Mouse (Mus musculus): ENCODE data around the gene Sectm1a.
"Not testable (repeated sequence)": the region's sequence is repeated elsewhere in the genome, so short reads cannot be mapped to it uniquely, and the experiment has no call there.

The Sectm1a gene

GRCm38 (mm10) chr11:121089756-121090546 lies 8.9 kb upstream of the Sectm1a start:
- no peak for DNase-seq (ENCODE audit: low read depth)

GRCm38 (mm10) chr11:121088997-121089396 lies 8.0 kb upstream of the Sectm1a start:
- DNase-seq (ENCODE audit: low read depth) = no peak

DNA sequence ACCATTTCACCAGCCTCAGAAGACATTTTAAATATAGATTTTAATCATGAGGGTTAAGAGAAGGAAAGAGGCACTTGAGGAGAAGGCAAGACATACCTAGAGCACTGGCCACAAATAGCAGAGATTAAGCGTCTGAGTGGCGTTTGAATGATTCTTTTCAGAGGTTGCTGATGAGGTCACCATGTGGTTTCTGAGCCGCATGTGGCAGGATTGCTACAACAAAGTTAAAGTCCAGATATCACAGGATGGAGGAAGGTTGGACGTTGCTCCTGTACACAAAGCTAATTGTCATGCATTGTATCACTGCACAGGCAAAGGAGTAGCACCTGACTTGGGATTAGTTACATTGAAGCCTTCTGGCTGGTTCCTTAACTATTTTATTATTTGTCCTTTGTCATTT lies 5.3 kb upstream of the Sectm1a start:
- no peak for DNase-seq (ENCODE audit: low read depth)

- DNase-seq (ENCODE audit: low read depth) = no peak
These were observed 4.2 kb upstream of the Sectm1a start for GRCm38 (mm10) chr11:121085181-121085580.

DNA sequence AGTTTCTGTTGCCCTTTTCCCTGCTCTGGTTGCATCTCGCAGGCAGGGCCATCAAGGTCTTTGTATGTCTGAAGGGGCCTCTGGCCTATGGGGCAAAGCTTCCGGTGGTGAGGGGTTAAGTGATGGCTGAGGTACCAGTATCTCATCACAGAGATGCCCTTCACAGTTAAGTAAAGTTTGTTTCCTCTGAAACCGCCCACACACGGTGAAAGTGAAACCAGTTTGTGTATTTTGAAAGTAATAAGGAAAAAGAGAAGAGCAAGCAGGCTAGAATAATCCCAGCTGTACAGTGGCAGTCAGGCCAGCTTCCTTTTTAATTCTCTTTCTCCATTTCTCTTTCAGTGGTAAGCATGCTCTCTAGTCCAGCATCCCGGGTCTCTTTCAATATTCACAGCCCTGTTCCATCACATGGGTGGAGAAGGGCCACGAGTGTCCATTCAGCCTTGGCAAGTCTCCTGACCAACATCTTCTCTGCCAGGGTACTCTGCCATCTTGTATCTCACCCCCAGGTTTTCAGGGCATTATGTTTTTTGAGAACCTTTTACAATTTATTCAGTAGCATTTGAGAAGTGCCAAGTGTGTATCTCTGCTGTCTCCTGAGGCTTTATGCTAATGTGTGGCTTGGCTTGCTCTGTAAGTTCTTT lies 2.0 kb upstream of the Sectm1a start:
- DNase-seq (ENCODE audit: low read depth) = peak; percentile 78

DNA sequence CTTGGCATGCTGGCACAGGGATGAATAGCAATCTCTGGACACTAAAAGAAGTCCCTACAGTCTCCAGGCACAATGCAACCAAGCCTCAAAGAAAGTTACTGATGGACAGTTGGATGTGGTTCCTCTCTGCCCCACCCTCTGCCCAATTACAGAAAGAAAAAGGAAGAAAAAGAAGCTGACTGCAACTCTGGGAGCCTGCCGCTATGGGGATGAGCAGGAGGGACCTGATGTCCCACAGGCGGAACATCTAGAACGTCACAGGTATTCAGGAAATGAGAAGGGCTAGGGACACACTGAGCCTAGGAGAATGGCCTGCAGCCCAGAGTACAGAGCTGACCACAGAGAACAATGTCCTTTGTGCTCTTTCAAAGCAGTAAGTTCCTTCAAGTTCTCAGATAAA lies 1.2 kb upstream of the Sectm1a start:
- no peak for DNase-seq (ENCODE audit: low read depth)

- DNase-seq (ENCODE audit: low read depth) = no peak
These were observed 690 bp downstream of the Sectm1a start for GRCm38 (mm10) chr11:121080330-121080729.

GRCm38 (mm10) chr11:121075655-121076054 lies 5.4 kb downstream of the Sectm1a start:
- no peak for DNase-seq (ENCODE audit: low read depth)

DNA sequence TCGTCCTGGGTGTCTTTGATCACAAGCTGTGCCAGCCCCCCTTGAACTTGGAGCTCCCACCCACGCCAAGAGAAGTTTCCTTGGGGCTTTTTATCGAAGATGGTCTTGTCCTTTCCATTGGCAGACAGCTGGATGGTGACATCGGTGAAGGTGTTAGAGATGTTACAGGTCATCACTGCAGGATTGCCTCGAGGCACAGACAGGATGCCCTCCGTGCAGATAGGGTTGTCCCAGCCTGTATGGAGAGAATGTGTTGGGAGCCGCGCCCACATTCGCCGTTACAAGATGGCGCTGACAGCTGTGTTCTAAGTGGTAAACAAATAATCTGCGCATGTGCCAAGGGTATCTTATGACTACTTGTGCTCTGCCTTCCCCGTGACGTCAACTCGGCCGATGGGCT lies 11.4 kb downstream of the Sectm1a start:
- not testable (repeated sequence) for DNase-seq (ENCODE audit: low read depth)

GRCm38 (mm10) chr11:121067895-121068294 lies 13.1 kb downstream of the Sectm1a start:
- DNase-seq (ENCODE audit: low read depth) = no peak

DNA sequence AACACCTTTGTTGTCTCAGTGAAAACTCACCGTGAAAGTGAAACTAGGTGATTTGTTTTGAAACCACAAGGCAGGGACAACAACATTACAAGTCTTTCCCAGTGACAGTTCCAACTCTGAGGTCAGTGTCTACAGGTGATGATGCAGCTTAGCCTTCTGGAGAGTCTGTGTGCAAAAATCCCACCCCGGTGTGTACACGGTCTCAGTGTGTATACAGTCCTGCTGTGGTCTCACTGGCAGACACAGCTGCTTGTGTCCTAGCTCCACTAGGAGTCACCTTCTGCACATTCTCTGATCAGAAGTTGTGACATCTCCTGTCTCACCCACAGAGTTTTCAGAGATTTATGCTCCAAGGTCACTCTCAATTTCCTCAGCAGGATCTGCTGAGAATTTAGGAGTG lies 16.8 kb downstream of the Sectm1a start:
- peak; percentile 37 for DNase-seq (ENCODE audit: low read depth)

DNA sequence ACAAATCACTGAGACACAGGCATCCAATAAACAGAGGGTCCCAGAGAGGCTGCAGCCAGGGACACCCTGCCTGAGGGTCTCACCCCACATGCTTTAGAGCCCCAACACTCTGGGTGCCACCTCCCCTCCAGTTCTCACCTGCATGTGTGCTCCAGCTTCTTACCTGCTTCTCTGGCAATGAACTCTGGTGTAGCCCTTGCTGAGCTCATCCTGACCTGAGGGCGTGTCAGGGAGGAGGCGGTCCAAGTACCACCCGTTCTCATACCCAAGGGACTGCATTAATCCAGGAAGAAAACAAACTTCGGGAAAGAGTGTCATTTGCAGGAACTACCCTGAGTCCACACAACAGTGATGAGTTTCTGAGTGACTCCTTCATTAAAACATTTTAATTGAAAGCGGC lies 17.6 kb downstream of the Sectm1a start, which contains the start of gene Sectm1b:
TSS of gene Sectm1b (minus strand) at position 191 of the 400 bp plus-strand sequence.
- DNase-seq (ENCODE audit: low read depth) = no peak

DNA sequence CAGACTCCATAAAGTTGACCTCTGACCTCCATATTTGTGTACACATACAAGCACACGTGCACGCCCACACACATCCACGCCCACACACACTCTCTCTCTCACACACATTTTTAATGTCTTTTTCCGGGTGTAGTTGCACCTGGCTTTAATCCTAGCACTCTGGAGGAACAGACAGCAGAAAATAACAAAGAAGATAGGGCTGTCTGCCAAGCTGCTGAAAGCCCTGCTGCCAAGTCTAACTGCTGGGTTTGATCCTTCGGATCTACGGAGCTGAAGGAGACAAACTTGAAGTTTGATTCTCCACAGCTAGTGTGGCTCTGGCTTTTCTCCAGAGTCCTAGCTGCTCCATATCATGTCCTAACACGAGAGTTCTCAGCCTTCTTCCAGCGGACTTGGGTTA lies 19.4 kb downstream of the Sectm1a start:
- no peak for DNase-seq (ENCODE audit: low read depth)

DNA sequence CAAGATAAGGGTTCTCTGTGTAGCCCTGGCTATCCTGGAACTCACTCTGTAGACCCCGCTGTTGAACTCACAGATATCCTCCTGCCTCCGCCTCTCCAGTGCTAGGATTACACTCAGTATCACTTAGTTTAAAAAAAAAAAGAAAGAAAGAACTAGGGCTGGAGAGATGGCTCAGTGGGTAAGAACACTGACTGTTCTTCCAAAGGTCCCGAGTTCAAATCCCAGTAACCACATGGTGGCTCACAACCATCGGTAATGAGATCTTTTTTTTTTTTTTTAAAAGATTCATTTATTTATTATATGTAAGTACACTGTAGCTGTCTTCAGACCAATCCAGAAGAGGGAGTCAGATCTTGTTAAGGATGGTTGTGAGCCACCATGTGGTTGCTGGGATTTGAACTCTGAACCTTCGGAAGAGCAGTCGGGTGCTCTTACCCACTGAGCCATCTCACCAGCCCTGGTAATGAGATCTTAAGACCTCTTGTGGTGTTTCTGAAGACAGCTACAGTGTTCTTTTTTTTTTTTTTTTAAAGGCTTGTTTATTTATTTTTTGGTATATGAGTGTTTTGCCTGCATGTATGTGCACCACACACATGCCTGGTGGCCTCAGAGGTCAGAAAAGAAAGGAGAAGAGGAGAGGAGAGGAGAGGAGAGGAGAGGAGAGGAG lies 20.5 kb downstream of the Sectm1a start:
- not testable (repeated sequence) for DNase-seq (ENCODE audit: low read depth)

DNA sequence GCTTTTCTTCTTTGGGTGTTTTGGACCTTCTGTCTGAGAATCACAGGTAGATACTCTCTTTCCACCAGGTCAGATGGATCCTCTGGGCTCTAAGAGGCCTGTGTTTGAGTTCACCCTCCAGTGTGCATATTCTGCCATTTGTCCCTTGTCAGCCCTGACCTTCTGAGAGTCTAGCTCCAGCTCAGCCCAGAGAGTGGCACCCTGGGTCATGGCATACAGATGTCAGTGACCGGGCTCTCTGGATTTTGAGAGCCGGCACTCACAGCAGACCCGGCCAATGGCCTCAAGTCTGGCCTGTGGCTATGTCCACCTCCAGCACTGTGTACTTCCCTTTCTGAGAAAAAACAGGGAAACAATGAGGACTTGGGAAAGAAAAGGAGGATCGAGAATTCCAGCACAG lies 21.5 kb downstream of the Sectm1a start:
- DNase-seq (ENCODE audit: low read depth) = no peak

- DNase-seq (ENCODE audit: low read depth) = no peak
These were observed 22.1 kb downstream of the Sectm1a start for GRCm38 (mm10) chr11:121058956-121059355.

DNA sequence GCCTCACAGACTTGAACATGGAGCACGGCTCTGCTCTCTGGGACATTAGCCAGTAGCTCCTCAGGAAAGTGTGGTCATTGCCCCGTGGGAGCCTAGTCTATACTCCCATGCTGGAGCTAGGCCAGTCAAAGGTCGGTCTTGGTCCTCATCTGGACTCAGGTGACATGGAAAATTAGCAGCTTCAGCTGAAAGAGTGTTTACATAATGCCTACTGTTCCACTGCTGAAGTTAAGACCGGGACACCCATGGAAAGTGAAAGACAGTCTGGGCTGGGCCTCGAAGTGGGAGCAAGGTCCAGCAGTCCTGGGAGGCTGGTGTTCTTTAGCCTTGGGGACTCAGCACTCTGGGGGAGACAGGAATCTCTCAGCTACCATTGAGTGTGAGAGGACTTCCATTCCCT lies 22.9 kb downstream of the Sectm1a start:
- no peak for DNase-seq (ENCODE audit: low read depth)

DNA sequence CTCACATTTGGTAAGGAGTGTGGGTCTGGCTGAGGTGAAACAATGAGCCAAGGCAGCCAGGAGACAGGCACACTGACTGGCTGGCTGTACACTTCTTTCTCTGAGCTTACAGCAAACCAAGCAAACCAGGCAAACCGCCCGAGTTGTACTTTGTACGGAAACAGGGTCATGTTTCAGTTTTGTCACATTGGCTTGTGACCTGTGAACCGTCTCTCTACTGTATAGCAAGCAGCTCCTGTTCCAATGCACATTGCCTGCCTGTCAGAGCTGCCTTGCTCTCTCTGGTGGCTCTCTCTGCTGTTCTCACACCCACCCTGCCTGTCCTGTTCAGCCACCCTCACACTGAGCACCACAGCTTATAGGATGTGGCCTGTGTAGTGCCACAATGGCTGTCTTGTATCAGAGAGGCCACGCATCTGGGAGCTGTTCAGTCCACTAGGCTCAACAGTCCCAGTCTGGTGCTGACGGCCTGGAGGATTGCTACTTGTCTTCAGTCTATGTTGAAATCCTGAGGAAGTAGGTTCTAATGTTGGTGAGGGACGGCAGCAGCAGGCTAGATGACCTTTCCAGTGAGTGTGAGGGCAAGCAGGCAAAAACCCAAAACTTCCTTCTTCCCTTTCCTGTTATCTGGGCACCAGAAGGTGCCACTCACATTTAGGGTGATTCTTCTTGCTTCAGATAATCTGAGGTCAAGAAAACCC lies 24.3 kb downstream of the Sectm1a start:
- DNase-seq (ENCODE audit: low read depth) = no peak

DNA sequence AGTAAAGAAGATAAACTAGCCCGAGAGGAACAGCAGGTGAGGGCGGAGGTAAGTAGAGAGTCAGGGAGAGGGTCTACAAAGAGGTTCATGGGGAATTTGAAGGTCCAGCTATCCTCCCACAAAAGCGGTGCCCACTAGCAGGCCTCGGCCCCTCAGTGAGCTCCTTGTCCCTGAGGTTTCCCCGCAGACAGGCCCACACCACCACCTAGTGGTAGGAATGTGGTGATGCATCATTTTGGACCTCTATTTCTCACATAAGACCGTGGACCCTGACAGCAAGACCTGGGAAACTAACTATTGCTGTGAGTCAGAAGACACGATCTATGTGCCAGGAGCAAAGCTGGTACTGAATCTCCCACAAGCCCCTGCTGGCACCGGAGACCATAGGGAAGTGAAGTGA lies 27.5 kb downstream of the Sectm1a start:
- peak; percentile 84 for DNase-seq (ENCODE audit: low read depth)

- no peak for DNase-seq (ENCODE audit: low read depth)
These were observed 28.6 kb downstream of the Sectm1a start for GRCm38 (mm10) chr11:121052387-121052786.

- DNase-seq (ENCODE audit: low read depth) = no peak
These were observed 29.2 kb downstream of the Sectm1a start for GRCm38 (mm10) chr11:121051793-121052192.

GRCm38 (mm10) chr11:121049840-121050239 lies 31.2 kb downstream of the Sectm1a start:
- no peak for DNase-seq (ENCODE audit: low read depth)
